Mouse (Mus musculus) liver, embryonic 12.5 days (tissue): ENCODE results near the gene Trak2. TPM values are rescaled to one million over a fixed set of nuclear protein-coding genes. Genes with fewer than 3 reads are reported as not detected.
A peak's percentile ranks its signal among the peaks of the same experiment; 100 is the strongest.
"Not testable (repeated sequence)": the region's sequence is repeated elsewhere in the genome, so short reads cannot be mapped to it uniquely, and the experiment has no call there.

ENCODE experiments used
- ATAC-seq: fragments of 200-750 bp; cut with Nextera tagmentation; 2 replicates; pipeline ENCODE4 v1.8.0; 2017; ENCODE audit warnings: moderate number of reproducible peaks, mild to moderate bottlenecking, moderate library complexity
- H3K27ac ChIP-seq: fragments of 300-500 bp; sonication (generic); 2 replicates; pipeline ENCODE4 v1.5.1; 2016; ENCODE audit warnings: mild to moderate bottlenecking
- H3K27me3 ChIP-seq: fragments of 300-500 bp; sonication (generic); replicated peaks from 2 replicates; pipeline ENCODE4 v1.6.1; 2016; ENCODE audit warnings: mild to moderate bottlenecking, moderate library complexity
- H3K36me3 ChIP-seq: fragments of 300-500 bp; sonication (generic); 2 replicates; pipeline ENCODE4 v1.6.1; 2016; ENCODE audit warnings: mild to moderate bottlenecking, moderate library complexity
- H3K4me1 ChIP-seq: fragments of 300-500 bp; sonication (generic); 2 replicates; pipeline ENCODE4 v1.6.1; 2016
- H3K4me2 ChIP-seq: fragments of 300-500 bp; sonication (generic); 2 replicates; pipeline ENCODE4 v1.6.1; 2016; ENCODE audit warnings: mild to moderate bottlenecking, moderate library complexity
- H3K4me3 ChIP-seq: fragments of 300-500 bp; sonication (generic); 2 replicates; pipeline ENCODE4 v1.5.1; 2016; ENCODE audit warnings: mild to moderate bottlenecking, moderate library complexity
- H3K9ac ChIP-seq: fragments of 300-500 bp; sonication (generic); 2 replicates; pipeline ENCODE4 v1.6.1; 2016; ENCODE audit warnings: mild to moderate bottlenecking, moderate library complexity
- H3K9me3 ChIP-seq: fragments of 300-500 bp; sonication (generic); replicated peaks from 2 replicates; pipeline ENCODE4 v1.6.1; 2016; ENCODE audit warnings: mild to moderate bottlenecking, moderate library complexity
- WGBS: fragments of 180-500 bp; shearing (Covaris S2); methylation state at CpG from one replicate; pipeline ENCODE4 v1.1.7; 2016; ENCODE audit not compliant: insufficient replicate concordance; 5-methylcytosine and 5-hydroxymethylcytosine counted together
- polyA plus RNA-seq: library from polyadenylated mRNA; unstranded; fragments of >200 nt; fragmentation: Nextera tagmentation; extraction: Ambion mirVana; gene quantifications from 2 replicates; pipeline ENCODE4 v1.2.1, GENCODE M21; 2016

Gene Trak2
- polyA plus RNA-seq, 1 experiment from 2014 or later = 59.8 TPM

DNA sequence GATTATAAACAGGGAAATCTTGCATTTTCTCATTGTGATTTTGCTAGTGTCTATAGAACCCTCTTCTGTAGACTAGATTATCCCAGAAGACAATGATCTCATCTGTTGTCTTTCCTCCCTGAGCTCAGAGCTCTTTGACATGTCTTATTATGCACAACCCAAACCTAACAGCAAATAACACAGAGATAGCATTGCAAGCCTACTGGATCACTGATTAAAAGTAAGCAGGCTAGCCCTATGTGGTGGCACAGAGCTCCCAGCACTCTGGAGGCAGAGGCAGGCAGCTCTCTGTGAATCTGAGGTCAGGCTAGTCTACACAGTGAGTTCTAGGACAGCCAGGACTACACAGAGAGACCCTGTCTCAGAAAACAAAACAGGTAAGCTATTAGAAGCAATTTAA, 10.4 kb downstream of the Trak2 start:
- H3K27me3 ChIP-seq = no peaks in the 10 kb centered on the region
- peak overlapping the region; percentile 23 for H3K4me3 ChIP-seq
- peak overlapping the region; percentile 97 for H3K27ac ChIP-seq
- H3K36me3 ChIP-seq = peaks cover 44% of the 10 kb centered on the region
- peaks cover 98% of the 10 kb centered on the region for H3K4me1 ChIP-seq
- H3K4me2 ChIP-seq = peak overlapping the region; percentile 59
- no peaks in the 10 kb centered on the region for H3K9me3 ChIP-seq
- H3K9ac ChIP-seq = peak overlapping the region; percentile 72
- peak; percentile 65 for ATAC-seq

DNA sequence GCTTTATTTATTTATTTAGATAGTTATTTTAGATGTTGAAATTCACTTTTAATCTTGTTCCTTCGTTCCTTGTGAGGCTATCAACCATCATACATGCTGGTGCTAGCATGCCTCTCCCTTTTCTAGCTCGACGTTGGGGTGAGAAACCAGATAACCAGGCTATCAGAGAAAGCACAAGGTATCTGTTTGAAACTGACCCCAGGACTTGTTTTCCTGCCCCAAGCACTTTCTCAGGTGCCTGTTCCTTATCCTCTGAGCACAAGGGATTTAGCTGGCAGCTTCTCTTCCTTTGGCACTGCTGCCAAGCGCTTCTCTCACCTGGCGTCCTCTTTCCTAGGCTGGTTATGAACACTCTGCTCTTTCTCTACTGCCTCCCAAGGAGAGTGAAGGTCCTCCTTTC, 10.8 kb downstream of the Trak2 start:
- Histone ChIP-seq H3K27me3 (no peaks in the 10 kb centered on the region), H3K9me3 (no peaks in the 10 kb centered on the region), H3K4me2 (peak overlapping the region; percentile 59), H3K4me1 (peaks cover 98% of the 10 kb centered on the region), H3K4me3 (peak overlapping the region; percentile 23), H3K9ac (peak overlapping the region; percentile 72), H3K27ac (peak overlapping the region; percentile 97), H3K36me3 (peaks cover 45% of the 10 kb centered on the region)
- 20% methylated on average over 5 of the region's 5 CpGs for WGBS
- peak; percentile 89 for ATAC-seq

- peak overlapping the region; percentile 72 for H3K9ac ChIP-seq
- no peak for ATAC-seq
- H3K27me3 ChIP-seq = no peaks in the 10 kb centered on the region
- H3K9me3 ChIP-seq = no peaks in the 10 kb centered on the region
- peak overlapping the region; percentile 59 for H3K4me2 ChIP-seq
- peaks cover 42% of the 10 kb centered on the region for H3K36me3 ChIP-seq
- H3K4me3 ChIP-seq = peak overlapping the region; percentile 18
- 64% methylated on average over 12 of the region's 12 CpGs for WGBS
- H3K27ac ChIP-seq = peak overlapping the region; percentile 97
- H3K4me1 ChIP-seq = peaks cover 97% of the 10 kb centered on the region
These were observed 11.9 kb downstream of the Trak2 start for GRCm38 (mm10) chr1:58961152-58961893.

DNA sequence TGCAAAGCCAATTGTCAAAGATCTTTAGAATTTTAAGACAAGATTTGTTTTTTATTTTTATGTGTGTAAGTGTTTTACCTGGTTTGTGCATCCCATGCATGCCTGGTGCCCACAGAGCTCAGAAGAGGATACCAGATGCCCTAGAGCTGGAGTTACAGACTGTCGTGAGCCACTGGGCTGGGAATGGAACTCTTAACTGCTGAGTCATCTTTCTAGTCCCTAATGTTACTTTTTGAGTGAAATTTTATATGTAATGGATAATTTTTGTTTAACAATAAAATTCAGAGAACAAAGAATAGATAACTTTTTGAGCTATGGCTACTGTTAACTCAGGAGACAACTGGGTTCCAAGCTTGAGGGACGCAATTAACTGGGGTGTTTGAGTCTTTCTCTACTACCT, 13.5 kb downstream of the Trak2 start:
- H3K4me2 ChIP-seq = peak overlapping the region; percentile 44
- peaks cover 33% of the 10 kb centered on the region for H3K36me3 ChIP-seq
- WGBS = 53% methylated on average over 2 of the region's 2 CpGs
- no peaks in the 10 kb centered on the region for H3K9me3 ChIP-seq
- H3K27me3 ChIP-seq = no peaks in the 10 kb centered on the region
- H3K27ac ChIP-seq = peak overlapping the region; percentile 97
- H3K4me3 ChIP-seq = no peak overlapping the region
- peaks cover 97% of the 10 kb centered on the region for H3K4me1 ChIP-seq
- no peak for ATAC-seq
- peak overlapping the region; percentile 51 for H3K9ac ChIP-seq

GRCm38 (mm10) chr1:58958789-58959526, 14.3 kb downstream of the Trak2 start:
- not testable (repeated sequence) for H3K9me3 ChIP-seq, ATAC-seq, H3K4me3 ChIP-seq, H3K27me3 ChIP-seq
- Histone ChIP-seq H3K4me2 (peak overlapping the region; percentile 33; the same call in 1 of the 2 replicates), H3K9ac (peak overlapping the region; percentile 51), H3K27ac (peak overlapping the region; percentile 97), H3K4me1 (peaks cover 97% of the 10 kb centered on the region), H3K36me3 (peaks cover 26% of the 10 kb centered on the region)
- 84% methylated on average over 16 of the region's 16 CpGs for WGBS

GRCm38 (mm10) chr1:58957931-58958330, 15.3 kb downstream of the Trak2 start:
- H3K9me3 ChIP-seq = no peaks in the 10 kb centered on the region
- 68% methylated on average over 2 of the region's 2 CpGs for WGBS
- H3K4me1 ChIP-seq = peaks cover 97% of the 10 kb centered on the region

DNA sequence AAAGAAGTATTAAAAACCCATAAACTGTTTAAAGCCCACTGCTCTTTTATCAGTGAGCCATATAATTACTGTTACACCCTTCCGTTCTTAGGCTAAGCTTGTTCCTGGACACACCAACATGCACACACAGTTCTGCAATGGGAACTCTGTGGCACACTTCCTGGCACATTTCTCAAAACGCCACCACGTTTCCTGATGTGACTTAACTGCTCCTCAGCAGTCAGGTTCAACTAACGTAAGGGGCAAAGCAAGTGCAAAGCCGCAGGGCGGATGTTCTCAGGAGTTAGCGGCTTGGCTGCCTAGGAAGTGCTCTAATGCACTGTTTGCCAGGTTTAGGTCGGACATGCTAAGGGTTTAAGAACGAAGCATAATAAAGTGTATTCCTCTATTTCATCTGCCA, 17.0 kb downstream of the Trak2 start:
- Histone ChIP-seq H3K27ac (peak overlapping the region; percentile 96), H3K9ac (peak overlapping the region; percentile 72), H3K4me3 (peak overlapping the region; percentile 41), H3K4me2 (peak overlapping the region; percentile 70), H3K27me3 (no peaks in the 10 kb centered on the region), H3K9me3 (no peaks in the 10 kb centered on the region), H3K36me3 (peaks cover 35% of the 10 kb centered on the region), H3K4me1 (peaks cover 97% of the 10 kb centered on the region)
- 21% methylated on average over 9 of the region's 9 CpGs for WGBS
- no peak for ATAC-seq

More at GRCm38 (mm10) chr1:58957931-58958330, 15.3 kb downstream of the Trak2 start:
- Histone ChIP-seq H3K4me2 (peak overlapping the region; percentile 24; the same call in 1 of the 2 replicates), H3K27ac (peak overlapping the region; percentile 97), H3K36me3 (peaks cover 26% of the 10 kb centered on the region), H3K4me3 (no peak overlapping the region), H3K9ac (peak overlapping the region; percentile 51), H3K27me3 (no peaks in the 10 kb centered on the region)
- no peak for ATAC-seq

GRCm38 (mm10) chr1:58955716-58956115, 17.5 kb downstream of the Trak2 start:
- 37% methylated on average over 3 of the region's 3 CpGs for WGBS
- peak overlapping the region; percentile 96 for H3K27ac ChIP-seq
- no peaks in the 10 kb centered on the region for H3K9me3 ChIP-seq
- H3K4me3 ChIP-seq = peak overlapping the region; percentile 55
- peak overlapping the region; percentile 70 for H3K4me2 ChIP-seq
- peak; percentile 57 for ATAC-seq
- H3K36me3 ChIP-seq = peaks cover 32% of the 10 kb centered on the region
- H3K9ac ChIP-seq = peak overlapping the region; percentile 72
- H3K27me3 ChIP-seq = no peaks in the 10 kb centered on the region
- H3K4me1 ChIP-seq = peaks cover 97% of the 10 kb centered on the region

- peaks cover 34% of the 10 kb centered on the region for H3K36me3 ChIP-seq
- 37% methylated on average over 8 of the region's 8 CpGs for WGBS
- peak overlapping the region; percentile 70 for H3K4me2 ChIP-seq
- H3K4me1 ChIP-seq = peaks cover 94% of the 10 kb centered on the region
- H3K4me3 ChIP-seq = peak overlapping the region; percentile 55
- H3K27ac ChIP-seq = peak overlapping the region; percentile 96
- H3K9ac ChIP-seq = peak overlapping the region; percentile 72
- no peaks in the 10 kb centered on the region for H3K27me3 ChIP-seq
- H3K9me3 ChIP-seq = no peaks in the 10 kb centered on the region
- ATAC-seq = no peak
These were observed 18.4 kb downstream of the Trak2 start for GRCm38 (mm10) chr1:58954578-58955410.

DNA sequence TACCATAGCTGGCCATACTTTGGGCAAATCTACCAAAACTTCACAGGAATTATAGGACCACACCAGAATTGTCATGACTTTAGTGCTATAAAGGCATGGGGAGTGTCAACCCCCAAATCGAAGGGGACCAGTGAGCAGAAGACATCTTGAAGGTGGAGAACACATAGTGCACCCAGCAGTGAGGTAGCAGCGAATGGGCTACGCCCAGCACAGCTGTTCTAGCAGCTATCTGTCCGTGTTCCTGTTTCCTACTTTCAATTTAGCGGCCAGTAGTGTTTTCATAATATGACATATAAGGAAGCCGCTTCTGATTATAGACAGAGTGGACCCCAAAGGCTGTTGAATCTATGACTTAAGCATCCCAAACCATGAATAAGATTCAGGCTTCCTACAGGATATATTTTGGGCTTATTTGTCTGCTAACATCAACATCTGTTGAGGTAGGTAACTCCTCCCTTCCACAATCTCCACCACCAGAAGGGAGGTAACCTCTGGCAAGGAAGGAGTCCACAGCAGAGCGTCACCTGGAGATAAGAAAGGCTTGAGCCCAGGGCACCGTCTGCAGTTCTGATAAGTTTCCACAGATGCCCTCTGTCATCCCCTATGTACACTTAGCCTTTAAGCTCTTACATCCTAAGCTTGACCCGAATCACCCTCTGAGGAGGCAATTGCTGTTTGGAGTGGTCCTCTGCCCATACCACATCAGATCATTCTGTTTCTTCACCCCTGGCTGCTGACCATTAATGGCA, 19.4 kb downstream of the Trak2 start:
- Histone ChIP-seq H3K36me3 (peaks cover 31% of the 10 kb centered on the region), H3K9me3 (no peaks in the 10 kb centered on the region), H3K4me3 (peak overlapping the region; percentile 55), H3K4me1 (peaks cover 90% of the 10 kb centered on the region), H3K27me3 (no peaks in the 10 kb centered on the region), H3K27ac (peak overlapping the region; percentile 96), H3K4me2 (peak overlapping the region; percentile 70), H3K9ac (peak overlapping the region; percentile 72)
- peak; percentile 97 for ATAC-seq
- 13% methylated on average over 9 of the region's 9 CpGs for WGBS

- WGBS = 44% methylated on average over 4 of the region's 4 CpGs
- peak overlapping the region; percentile 96 for H3K27ac ChIP-seq
These were observed 20.2 kb downstream of the Trak2 start for GRCm38 (mm10) chr1:58952997-58953396.

More at GRCm38 (mm10) chr1:58952997-58953396, 20.2 kb downstream of the Trak2 start:
- Histone ChIP-seq H3K36me3 (peaks cover 24% of the 10 kb centered on the region), H3K4me2 (peak overlapping the region; percentile 70), H3K9me3 (no peaks in the 10 kb centered on the region), H3K4me1 (peaks cover 90% of the 10 kb centered on the region), H3K9ac (peak overlapping the region; percentile 69), H3K4me3 (peak overlapping the region; percentile 55; the same call in 1 of the 2 replicates), H3K27me3 (no peaks in the 10 kb centered on the region)
- ATAC-seq = no peak
